Mouse (Mus musculus): ENCODE results near the gene Carns1. TPM values are rescaled to one million over a fixed set of nuclear protein-coding genes. Genes with fewer than 3 reads are reported as not detected.

Gene Carns1
- polyA plus RNA-seq (2017; shearing (Covaris generic)), result 11.0 TPM

GRCm38 (mm10) chr19:4175368-4175947 is at the start of gene Carns1:
Gene Carns1 (minus strand): TSS chr19:4175479.

GRCm38 (mm10) chr19:4214071-4214770 is 38.9 kb upstream of the Carns1 start, which contains the start of the genes Clcf1 and AC109138.7:
Gene Clcf1 (plus strand): TSS chr19:4214238.
Gene AC109138.7 (plus strand): TSS chr19:4214357.

GRCm38 (mm10) chr19:4201291-4201909 is 26.1 kb upstream of the Carns1 start, which contains the start of gene Rad9a:
Gene Rad9a (minus strand): TSS chr19:4201662.

GRCm38 (mm10) chr19:4191528-4192250 is 16.4 kb upstream of the Carns1 start, which contains the start of gene Ppp1ca:
Gene Ppp1ca (plus strand): TSS chr19:4192065.

GRCm38 (mm10) chr19:4190831-4191334 is 15.6 kb upstream of the Carns1 start, which contains the start of gene Tbc1d10c:
Gene Tbc1d10c (minus strand): TSS chr19:4191284.

DNA sequence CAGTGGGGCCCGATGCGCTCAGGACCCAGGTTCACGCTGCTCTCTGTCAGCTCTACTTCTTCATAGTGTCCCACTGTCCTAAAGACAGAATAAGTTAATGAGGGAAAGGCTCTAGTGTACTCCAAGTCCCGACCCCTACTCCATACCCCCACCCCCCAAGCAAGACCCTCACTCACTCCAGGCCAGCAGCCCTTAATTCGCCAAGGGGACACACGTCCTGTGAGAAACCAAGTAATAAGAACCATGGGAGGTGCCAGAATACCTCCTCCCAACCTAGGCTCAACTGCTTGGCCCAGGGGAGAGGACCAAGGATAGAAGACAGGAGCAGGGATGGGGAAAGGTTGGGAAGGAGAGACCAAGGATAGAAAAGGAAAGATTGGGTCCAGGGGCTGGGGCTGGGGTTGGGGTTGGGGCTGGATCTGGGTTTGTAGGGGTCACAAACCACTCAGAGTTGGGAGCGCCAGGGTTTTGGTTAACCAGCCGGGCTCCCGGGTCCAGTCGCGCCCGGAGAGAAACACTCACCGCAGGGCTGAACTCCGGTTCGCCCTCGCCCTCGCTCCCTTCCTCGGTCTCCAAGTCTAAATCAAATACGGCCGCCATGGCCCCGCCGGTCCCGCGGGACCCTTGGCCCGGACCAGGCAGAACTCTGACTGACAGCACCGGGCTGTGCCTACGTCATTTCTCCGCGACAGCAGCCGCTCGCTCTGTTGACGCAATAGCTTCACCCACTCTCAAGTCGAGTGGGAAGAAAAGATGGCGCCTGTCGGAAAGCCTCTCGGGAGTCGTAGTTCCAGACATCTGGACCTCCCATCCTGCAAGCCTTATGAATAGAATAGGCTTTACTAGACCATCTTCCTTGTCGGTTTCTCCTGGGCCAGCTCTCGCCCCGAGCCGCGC is 12.4 kb downstream of the Carns1 start, which contains the start of gene Rps6kb2:
Rps6kb2 (minus strand) TSS at position 709 of the 897 bp plus-strand sequence.

GRCm38 (mm10) chr19:4153232-4153654 is 22.0 kb downstream of the Carns1 start, which contains the start of gene Ptprcap:
Gene Ptprcap (plus strand): TSS chr19:4153604.

GRCm38 (mm10) chr19:4148491-4148806 is 26.8 kb downstream of the Carns1 start, which contains the start of gene Coro1b:
Gene Coro1b (plus strand): TSS chr19:4148619.

DNA sequence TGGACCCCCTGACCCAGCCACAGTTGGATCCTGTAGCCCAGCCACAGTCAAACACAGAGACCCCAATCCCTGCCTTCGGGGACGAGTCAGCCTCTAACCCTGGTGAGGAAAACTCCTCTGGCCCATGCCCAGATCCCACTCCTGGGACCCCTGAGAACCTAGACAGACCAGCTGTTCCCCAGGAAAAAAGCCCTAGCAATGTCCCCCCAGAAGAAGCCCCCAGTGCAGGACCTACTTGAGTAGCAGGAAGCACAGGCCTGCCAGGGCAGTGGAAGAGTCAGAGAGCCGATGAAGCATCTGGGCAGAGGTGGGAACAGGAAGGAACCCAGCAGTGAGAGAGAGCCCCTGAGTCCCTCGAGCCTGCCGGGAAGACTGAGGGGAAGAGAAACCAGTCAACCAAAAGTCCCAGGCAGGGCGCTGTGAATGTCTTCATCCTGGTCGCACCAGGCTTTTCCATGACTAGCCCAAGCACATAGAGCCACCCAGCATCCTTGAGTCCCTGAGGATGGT is 31.5 kb downstream of the Carns1 start, which contains the start of gene Cabp4:
Cabp4 (minus strand) TSS at position 275 of the 510 bp plus-strand sequence.

DNA sequence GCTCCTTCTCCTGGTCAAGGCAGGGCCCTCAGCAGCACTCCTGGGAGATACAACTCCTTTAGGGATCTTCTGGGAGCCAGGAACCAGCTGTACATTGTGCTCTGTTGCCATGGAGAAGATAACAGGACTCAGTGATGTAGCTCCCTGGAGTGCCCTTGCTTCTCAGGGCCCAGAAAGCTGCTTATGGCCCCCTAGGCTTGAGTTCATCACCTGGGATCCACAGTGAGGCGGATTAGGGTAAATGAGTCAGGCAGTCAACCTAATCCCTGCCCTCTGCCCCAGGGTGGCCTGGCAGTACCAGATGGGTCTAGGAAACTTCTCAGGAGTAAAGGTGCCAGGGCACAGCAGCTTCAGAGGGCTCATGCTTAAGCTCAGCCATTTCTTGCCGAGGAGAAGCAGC is 35.8 kb downstream of the Carns1 start, which contains the start of gene Gpr152:
Gpr152 (plus strand) TSS at position 342 of the 400 bp plus-strand sequence.

GRCm38 (mm10) chr19:4125741-4126696 is 49.3 kb downstream of the Carns1 start, which contains the start of gene Aip:
Gene Aip (minus strand): TSS chr19:4125858.

Other genes with a start within 250 kb of the Carns1 start
- 0.29 TPM for gene Aldh3b1, start 245.7 kb downstream of the Carns1 start, polyA plus RNA-seq (2017; shearing (Covaris generic))
- 47.5 TPM for gene Unc93b1, start 240.3 kb downstream of the Carns1 start, polyA plus RNA-seq (2017; shearing (Covaris generic))
- gene Aldh3b3, start 216.8 kb downstream of the Carns1 start, polyA plus RNA-seq (2017; shearing (Covaris generic)), result not detected
- not detected for gene Aldh3b2, start 203.2 kb downstream of the Carns1 start, polyA plus RNA-seq (2017; shearing (Covaris generic))
- 0.71 TPM for gene Acy3, start 188.9 kb downstream of the Carns1 start, polyA plus RNA-seq (2017; shearing (Covaris generic))
- gene Tbx10, start 182.7 kb downstream of the Carns1 start, polyA plus RNA-seq (2017; shearing (Covaris generic)), result not detected
- gene Nudt8, start 174.9 kb downstream of the Carns1 start, polyA plus RNA-seq (2017; shearing (Covaris generic)), result 9.1 TPM
- 1.4 TPM for gene Gm49405, start 174.9 kb downstream of the Carns1 start, polyA plus RNA-seq (2017; shearing (Covaris generic))
- gene Doc2g, start 172.2 kb downstream of the Carns1 start, polyA plus RNA-seq (2017; shearing (Covaris generic)), result 2.1 TPM
- gene Ndufv1, start 162.7 kb downstream of the Carns1 start, polyA plus RNA-seq (2017; shearing (Covaris generic)), result 169 TPM
- 708 TPM for gene Gstp1, start 137.5 kb downstream of the Carns1 start, polyA plus RNA-seq (2017; shearing (Covaris generic))
- gene Gstp2, start 129.5 kb downstream of the Carns1 start, polyA plus RNA-seq (2017; shearing (Covaris generic)), result 3.2 TPM
- gene Gstp3, start 115.9 kb downstream of the Carns1 start, polyA plus RNA-seq (2017; shearing (Covaris generic)), result 149 TPM
- not detected for gene Cabp2, start 93.9 kb downstream of the Carns1 start, polyA plus RNA-seq (2017; shearing (Covaris generic))
- gene Cdk2ap2, start 78.3 kb downstream of the Carns1 start, polyA plus RNA-seq (2017; shearing (Covaris generic)), result 1,029 TPM
- 346 TPM for gene Pitpnm1, start 75.5 kb downstream of the Carns1 start, polyA plus RNA-seq (2017; shearing (Covaris generic))
- gene Aip, start 49.6 kb downstream of the Carns1 start, polyA plus RNA-seq (2017; shearing (Covaris generic)), result 228 TPM
- not detected for gene Gpr152, start 35.7 kb downstream of the Carns1 start, polyA plus RNA-seq (2017; shearing (Covaris generic))
- gene Cabp4, start 31.4 kb downstream of the Carns1 start, polyA plus RNA-seq (2017; shearing (Covaris generic)), result 0.38 TPM
- gene Coro1b, start 26.9 kb downstream of the Carns1 start, polyA plus RNA-seq (2017; shearing (Covaris generic)), result 424 TPM
- gene Ptprcap, start 21.9 kb downstream of the Carns1 start, polyA plus RNA-seq (2017; shearing (Covaris generic)), result 1,706 TPM
- 58.8 TPM for gene Rps6kb2, start 12.1 kb downstream of the Carns1 start, polyA plus RNA-seq (2017; shearing (Covaris generic))
- 828 TPM for gene Tbc1d10c, start 15.8 kb upstream of the Carns1 start, polyA plus RNA-seq (2017; shearing (Covaris generic))
- gene Ppp1ca, start 16.6 kb upstream of the Carns1 start, polyA plus RNA-seq (2017; shearing (Covaris generic)), result 1,287 TPM
- gene Rad9a, start 26.2 kb upstream of the Carns1 start, polyA plus RNA-seq (2017; shearing (Covaris generic)), result 82.8 TPM
- 39.2 TPM for gene Clcf1, start 38.8 kb upstream of the Carns1 start, polyA plus RNA-seq (2017; shearing (Covaris generic))
- gene AC109138.7, start 38.9 kb upstream of the Carns1 start, polyA plus RNA-seq (2017; shearing (Covaris generic)), result not detected
- gene Pold4, start 56.4 kb upstream of the Carns1 start, polyA plus RNA-seq (2017; shearing (Covaris generic)), result 139 TPM
- gene Ssh3, start 93.7 kb upstream of the Carns1 start, polyA plus RNA-seq (2017; shearing (Covaris generic)), result 1.5 TPM
- 3.8 TPM for gene Ankrd13d, start 107.7 kb upstream of the Carns1 start, polyA plus RNA-seq (2017; shearing (Covaris generic))
- 52.5 TPM for gene Grk2, start 130.7 kb upstream of the Carns1 start, polyA plus RNA-seq (2017; shearing (Covaris generic))
- gene Kdm2a, start 222.8 kb upstream of the Carns1 start, polyA plus RNA-seq (2017; shearing (Covaris generic)), result 64.3 TPM